Mouse (Mus musculus) megakaryocyte, embryonic 14.5 days (primary cell): Measurements from ENCODE around the gene Ltn1. TPM values are rescaled to one million over a fixed set of nuclear protein-coding genes. Genes with fewer than 3 reads are reported as not detected.

Experiments used
- H3K27me3 ChIP-seq: replicated peaks from 2 replicates; pipeline ENCODE3; 2012; ENCODE audit warnings: inconsistent platforms
- H3K36me3 ChIP-seq: replicated peaks from 2 replicates; pipeline ENCODE3; 2012; ENCODE audit warnings: low read length, inconsistent platforms, mixed read lengths
- H3K4me1 ChIP-seq: 2 replicates; pipeline ENCODE4 v1.6.1; 2012; ENCODE audit warnings: inconsistent platforms
- H3K4me3 ChIP-seq: replicated peaks from 2 replicates; pipeline ENCODE3; 2012; ENCODE audit warnings: moderate library complexity, mild to moderate bottlenecking, inconsistent platforms
- H3K9me3 ChIP-seq: 2 replicates; pipeline ENCODE4 v1.6.1; 2012; ENCODE audit warnings: inconsistent platforms
- FLI1 ChIP-seq: IDR thresholded peaks from 2 replicates; pipeline ENCODE4 v1.6.1; 2012; ENCODE audit warnings: low read length, inconsistent platforms, mixed read lengths
- GATA1 ChIP-seq: IDR thresholded peaks from 3 replicates; pipeline ENCODE4 v1.6.1; 2012; ENCODE audit warnings: mixed read lengths, low read length, inconsistent platforms, borderline replicate concordance
- polyA plus RNA-seq: library from polyadenylated mRNA; stranded (reverse); fragments of >175 nt; gene quantifications from 2 replicates; pipeline ENCODE4 v1.2.3, GENCODE M21; 2012; ENCODE audit warnings: low replicate concordance; ENCODE audit not compliant: insufficient read depth

The Ltn1 gene
- polyA plus RNA-seq, 1 experiment: 0.47 TPM

- H3K36me3 ChIP-seq: peaks cover under 1% of the 10 kb centered on the region
- TF ChIP-seq GATA1 (no peak), FLI1 (no peak)
- no peaks in the 10 kb centered on the region for H3K9me3 ChIP-seq
- peaks cover 50% of the 10 kb centered on the region for H3K4me1 ChIP-seq
- no peak overlapping the region for H3K4me3 ChIP-seq
- H3K27me3 ChIP-seq: no peaks in the 10 kb centered on the region
Measured at GRCm38 (mm10) chr16:87442291-87442690, 9.9 kb upstream of the Ltn1 start.

GRCm38 (mm10) chr16:87441089-87441488 is 8.7 kb upstream of the Ltn1 start:
- Histone ChIP-seq H3K4me1 (peaks cover 50% of the 10 kb centered on the region), H3K36me3 (peaks cover 12% of the 10 kb centered on the region), H3K27me3 (no peaks in the 10 kb centered on the region), H3K9me3 (no peaks in the 10 kb centered on the region), H3K4me3 (peak overlapping the region; percentile 97)
- TF ChIP-seq GATA1 (no peak), FLI1 (no peak)

GRCm38 (mm10) chr16:87440184-87440686 is 7.8 kb upstream of the Ltn1 start, which contains the start of gene Rwdd2b:
Gene Rwdd2b, minus strand, starts transcription at chr16:87440573.
- Histone ChIP-seq H3K4me3 (peak within 1 kb of the TSS; percentile 97), H3K36me3 (peaks cover 19% of the 10 kb centered on the region), H3K9me3 (no peaks in the 10 kb centered on the region), H3K27me3 (no peaks in the 10 kb centered on the region), H3K4me1 (peaks cover 46% of the 10 kb centered on the region)
- TF ChIP-seq FLI1: no peak
- TF ChIP-seq GATA1: no peak

- Histone ChIP-seq H3K36me3 (peaks cover 32% of the 10 kb centered on the region), H3K27me3 (no peaks in the 10 kb centered on the region), H3K4me1 (peaks cover 43% of the 10 kb centered on the region), H3K9me3 (no peaks in the 10 kb centered on the region), H3K4me3 (peak overlapping the region; percentile 73)
- no peak for TF ChIP-seq GATA1
- no peak for TF ChIP-seq FLI1
Measured at GRCm38 (mm10) chr16:87438697-87439096, 6.3 kb upstream of the Ltn1 start.

- Histone ChIP-seq H3K4me3 (no peak overlapping the region), H3K9me3 (no peaks in the 10 kb centered on the region), H3K27me3 (no peaks in the 10 kb centered on the region), H3K36me3 (peaks cover 35% of the 10 kb centered on the region), H3K4me1 (peaks cover 39% of the 10 kb centered on the region)
- TF ChIP-seq FLI1 (no peak), GATA1 (no peak)
Measured at GRCm38 (mm10) chr16:87437096-87437495, 4.7 kb upstream of the Ltn1 start.

GRCm38 (mm10) chr16:87435411-87436205 is 3.2 kb upstream of the Ltn1 start:
- no peaks in the 10 kb centered on the region for H3K9me3 ChIP-seq
- TF ChIP-seq GATA1: no peak
- TF ChIP-seq FLI1: no peak
- H3K27me3 ChIP-seq: no peaks in the 10 kb centered on the region
- H3K36me3 ChIP-seq: peaks cover 35% of the 10 kb centered on the region
- H3K4me3 ChIP-seq: no peak overlapping the region
- peaks cover 33% of the 10 kb centered on the region for H3K4me1 ChIP-seq

- Histone ChIP-seq H3K36me3 (peaks cover 38% of the 10 kb centered on the region), H3K4me3 (no peak overlapping the region)
- TF ChIP-seq GATA1 (no peak), FLI1 (no peak)
Measured at GRCm38 (mm10) chr16:87434946-87435345, 2.5 kb upstream of the Ltn1 start.

GRCm38 (mm10) chr16:87434266-87434665 is 1.9 kb upstream of the Ltn1 start:
- H3K36me3 ChIP-seq: peaks cover 44% of the 10 kb centered on the region

More at GRCm38 (mm10) chr16:87434946-87435345, 2.5 kb upstream of the Ltn1 start:
- Histone ChIP-seq H3K4me1 (peaks cover 40% of the 10 kb centered on the region), H3K9me3 (no peaks in the 10 kb centered on the region), H3K27me3 (no peaks in the 10 kb centered on the region)

GRCm38 (mm10) chr16:87427516-87427915 is 4.9 kb downstream of the Ltn1 start:
- H3K4me3 ChIP-seq: no peak overlapping the region
- TF ChIP-seq FLI1 (no peak), GATA1 (no peak)
- no peaks in the 10 kb centered on the region for H3K27me3 ChIP-seq
- H3K4me1 ChIP-seq: peaks cover 20% of the 10 kb centered on the region
- peaks cover 65% of the 10 kb centered on the region for H3K36me3 ChIP-seq
- H3K9me3 ChIP-seq: peaks cover 4% of the 10 kb centered on the region; the same call in 1 of the 2 replicates

More at GRCm38 (mm10) chr16:87434266-87434665, 1.9 kb upstream of the Ltn1 start:
- Histone ChIP-seq H3K9me3 (no peaks in the 10 kb centered on the region), H3K4me3 (no peak overlapping the region), H3K27me3 (no peaks in the 10 kb centered on the region), H3K4me1 (peaks cover 40% of the 10 kb centered on the region)
- TF ChIP-seq FLI1 (no peak), GATA1 (no peak)

- H3K4me3 ChIP-seq: no peak overlapping the region
- H3K27me3 ChIP-seq: no peaks in the 10 kb centered on the region
- H3K9me3 ChIP-seq: peaks cover 14% of the 10 kb centered on the region
- H3K36me3 ChIP-seq: peaks cover 98% of the 10 kb centered on the region
- TF ChIP-seq GATA1 (no peak), FLI1 (no peak)
- no peaks in the 10 kb centered on the region for H3K4me1 ChIP-seq
Measured at GRCm38 (mm10) chr16:87420662-87421061, 11.8 kb downstream of the Ltn1 start.
